Mouse (Mus musculus) midbrain, embryonic 15.5 days (tissue): Measurements from ENCODE around the gene Hist1h2ao. TPM values are rescaled to one million over a fixed set of nuclear protein-coding genes. Genes with fewer than 3 reads are reported as not detected.
"Not testable (repeated sequence)": the region's sequence is repeated elsewhere in the genome, so short reads cannot be mapped to it uniquely, and the experiment has no call there.

Experiments used
- ATAC-seq: fragments of 200-750 bp; cut with Nextera tagmentation; replicated peaks from 2 replicates; pipeline ENCODE4 v1.8.0; 2017; ENCODE audit warnings: moderate TSS enrichment
- H3K27ac ChIP-seq: fragments of 300-500 bp; sonication (generic); 2 replicates; pipeline ENCODE4 v1.5.1; 2015; ENCODE audit warnings: mild to moderate bottlenecking, inconsistent platforms
- H3K27me3 ChIP-seq: fragments of 300-500 bp; sonication (generic); replicated peaks from 2 replicates; pipeline ENCODE4 v1.6.1; 2015; ENCODE audit warnings: inconsistent platforms
- H3K36me3 ChIP-seq: fragments of 300-500 bp; sonication (generic); replicated peaks from 2 replicates; pipeline ENCODE4 v1.6.1; 2015; ENCODE audit warnings: inconsistent platforms
- H3K4me1 ChIP-seq: fragments of 300-500 bp; sonication (generic); 2 replicates; pipeline ENCODE4 v1.6.1; 2015; ENCODE audit warnings: inconsistent platforms
- H3K4me2 ChIP-seq: fragments of 300-500 bp; sonication (generic); 2 replicates; pipeline ENCODE4 v1.6.1; 2015; ENCODE audit warnings: inconsistent platforms, mild to moderate bottlenecking, moderate library complexity
- H3K4me3 ChIP-seq: fragments of 300-500 bp; sonication (generic); 2 replicates; pipeline ENCODE4 v1.5.1; 2015; ENCODE audit warnings: mild to moderate bottlenecking, inconsistent platforms
- H3K9ac ChIP-seq: fragments of 300-500 bp; sonication (generic); 2 replicates; pipeline ENCODE4 v1.6.1; 2015; ENCODE audit warnings: mild to moderate bottlenecking, inconsistent platforms
- H3K9me3 ChIP-seq: fragments of 300-500 bp; sonication (generic); 2 replicates; pipeline ENCODE4 v1.6.1; 2016; ENCODE audit warnings: inconsistent platforms
- WGBS: fragments of 180-500 bp; shearing (Covaris S2); methylation state at CpG from one replicate; pipeline ENCODE4 v1.1.7; 2015; ENCODE audit warnings: mixed read lengths; 5-methylcytosine and 5-hydroxymethylcytosine counted together
- polyA plus RNA-seq: library from polyadenylated mRNA; unstranded; fragments of >200 nt; fragmentation: Nextera tagmentation; extraction: Ambion mirVana; gene quantifications from 2 replicates; pipeline ENCODE4 v1.2.1, GENCODE M21; 2015

Hist1h2ao gene
- polyA plus RNA-seq, 1 experiment from 2014 or later: not detected

DNA sequence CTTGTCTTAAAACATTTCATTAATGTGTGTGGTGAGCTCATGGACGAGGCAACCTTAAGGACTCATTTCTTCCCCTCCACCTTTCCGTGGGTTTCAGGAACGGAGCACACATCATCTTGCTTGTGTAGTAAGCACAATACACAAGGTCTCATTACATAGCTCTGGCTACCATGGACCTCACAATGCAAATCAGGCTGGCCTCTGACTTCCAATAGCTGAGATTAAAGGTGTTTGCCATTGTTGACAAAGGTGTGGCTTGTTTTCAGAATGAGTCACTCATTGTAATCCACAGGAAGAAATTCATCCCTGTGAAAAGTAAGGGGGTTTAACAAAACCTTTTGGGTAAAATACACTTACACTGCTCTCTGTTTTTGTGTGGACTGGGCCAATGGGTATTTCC, 18.2 kb downstream of the Hist1h2ao start:
- H3K27ac ChIP-seq: no peak overlapping the region
- no peaks in the 10 kb centered on the region for H3K4me1 ChIP-seq
- H3K9me3 ChIP-seq: no peaks in the 10 kb centered on the region
- H3K9ac ChIP-seq: no peak overlapping the region
- no peak for ATAC-seq
- H3K4me3 ChIP-seq: no peak overlapping the region
- no peaks in the 10 kb centered on the region for H3K36me3 ChIP-seq
- WGBS: 86% methylated on average over 3 of the region's 3 CpGs
- no peaks in the 10 kb centered on the region for H3K27me3 ChIP-seq
- H3K4me2 ChIP-seq: no peak overlapping the region

DNA sequence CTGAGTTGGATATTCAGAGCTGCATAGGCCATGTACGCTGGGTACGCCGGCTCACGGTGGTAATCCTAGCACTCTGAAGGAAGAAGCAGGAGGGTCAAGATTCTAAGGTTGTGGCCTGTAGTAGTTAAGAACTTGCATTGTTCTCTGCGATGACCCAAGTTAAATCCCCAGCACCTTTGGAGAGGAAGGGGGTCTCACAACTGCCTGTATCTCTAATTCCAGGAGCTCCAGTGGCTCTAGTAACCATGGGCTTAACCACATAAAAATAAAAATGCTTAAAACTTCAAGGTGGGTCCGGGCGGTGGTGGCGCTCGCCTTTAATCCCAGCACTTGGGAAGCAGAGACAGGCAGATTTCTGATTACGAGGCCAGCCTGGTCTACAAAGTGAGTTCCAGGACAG, 20.1 kb downstream of the Hist1h2ao start:
- no peaks in the 10 kb centered on the region for H3K4me1 ChIP-seq
- H3K4me3 ChIP-seq: no peak overlapping the region
- WGBS: 83% methylated on average over 10 of the region's 10 CpGs
- H3K9ac ChIP-seq: no peak overlapping the region
- no peak overlapping the region for H3K4me2 ChIP-seq
- H3K27ac ChIP-seq: no peak overlapping the region
- no peak for ATAC-seq
- H3K27me3 ChIP-seq: no peaks in the 10 kb centered on the region
- no peaks in the 10 kb centered on the region for H3K9me3 ChIP-seq
- no peaks in the 10 kb centered on the region for H3K36me3 ChIP-seq

DNA sequence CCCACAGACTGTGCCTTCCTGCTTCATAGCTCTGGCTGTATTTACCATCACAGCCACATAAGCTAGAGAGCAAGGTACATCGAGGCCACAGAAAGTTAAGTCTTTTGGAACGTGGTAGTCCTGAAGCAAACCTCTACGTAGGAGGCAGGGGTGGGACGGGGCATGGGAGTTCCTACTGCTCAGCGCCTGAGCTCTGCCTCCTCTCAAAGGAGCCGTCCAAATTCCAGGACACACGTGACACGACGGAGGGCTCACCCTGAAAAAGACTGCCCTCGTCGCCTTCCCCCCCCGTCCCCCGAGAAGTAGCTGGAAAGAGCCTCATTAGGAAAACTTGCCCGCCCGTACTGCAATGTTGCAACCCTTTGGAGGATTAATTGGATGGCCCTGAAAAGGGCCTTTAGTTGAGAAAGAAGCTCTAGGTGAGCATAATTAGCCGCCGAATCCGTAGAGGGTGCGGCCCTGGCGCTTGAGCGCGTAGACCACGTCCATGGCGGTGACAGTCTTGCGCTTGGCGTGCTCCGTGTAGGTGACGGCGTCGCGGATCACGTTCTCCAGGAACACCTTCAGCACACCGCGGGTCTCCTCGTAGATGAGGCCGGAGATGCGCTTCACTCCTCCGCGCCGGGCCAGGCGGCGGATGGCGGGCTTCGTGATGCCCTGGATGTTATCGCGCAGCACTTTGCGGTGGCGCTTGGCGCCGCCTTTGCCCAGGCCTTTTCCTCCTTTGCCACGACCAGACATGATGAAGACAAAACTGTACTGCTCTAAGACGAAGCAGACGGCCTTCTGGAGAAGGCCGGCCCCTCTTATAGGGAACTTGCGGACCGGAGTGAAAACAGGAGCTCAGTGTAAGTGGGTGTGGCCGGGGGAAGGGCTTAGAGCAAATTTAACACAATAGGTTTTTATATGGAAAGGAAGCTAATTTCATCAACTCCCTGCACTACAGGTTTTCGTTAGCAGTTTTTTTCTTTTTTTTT, 21.4 kb downstream of the Hist1h2ao start, which contains the start of gene Hist1h4n:
TSS of gene Hist1h4n (minus strand) at position 779 of the 977 bp plus-strand sequence.
- peak; percentile 86 for ATAC-seq
- 0% methylated on average over 31 of the region's 58 CpGs for WGBS
- H3K36me3 ChIP-seq, H3K4me1 ChIP-seq, H3K9ac ChIP-seq, H3K27me3 ChIP-seq, H3K9me3 ChIP-seq: not testable (repeated sequence)
- Histone ChIP-seq H3K4me3 (peak within 1 kb of the TSS; percentile 25), H3K4me2 (peak within 1 kb of the TSS; percentile 43), H3K27ac (peak within 1 kb of the TSS; percentile 67)

DNA sequence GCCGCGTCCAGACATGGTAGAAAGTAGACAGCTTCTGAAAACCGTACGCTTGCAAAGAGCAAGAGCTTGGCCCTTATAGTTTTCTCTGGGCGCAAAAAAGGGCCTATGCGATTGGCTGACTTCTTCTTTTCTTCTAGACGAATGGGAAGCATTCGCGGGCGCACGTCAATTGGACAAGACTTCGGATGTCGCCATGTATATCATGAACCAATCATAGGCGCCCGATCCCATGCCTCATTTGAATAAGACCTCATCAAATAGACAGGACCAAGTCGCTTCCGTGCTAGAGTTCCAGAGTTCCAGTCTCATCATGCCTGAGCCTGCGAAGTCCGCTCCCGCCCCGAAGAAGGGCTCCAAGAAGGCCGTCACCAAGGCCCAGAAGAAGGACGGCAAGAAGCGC, 23.2 kb downstream of the Hist1h2ao start, which contains the start of the genes Hist1h2ap and Hist1h2br:
TSS of gene Hist1h2ap (minus strand) at position 47 of the 400 bp plus-strand sequence.
TSS of gene Hist1h2br (plus strand) at position 283 of the 400 bp plus-strand sequence.
- not testable (repeated sequence) for H3K27me3 ChIP-seq, H3K9me3 ChIP-seq, H3K4me3 ChIP-seq, H3K9ac ChIP-seq, H3K4me2 ChIP-seq, H3K27ac ChIP-seq, H3K4me1 ChIP-seq, H3K36me3 ChIP-seq
- ATAC-seq: peak; percentile 97
- no CpG with 5 or more reads among the region's 24 CpGs for WGBS

DNA sequence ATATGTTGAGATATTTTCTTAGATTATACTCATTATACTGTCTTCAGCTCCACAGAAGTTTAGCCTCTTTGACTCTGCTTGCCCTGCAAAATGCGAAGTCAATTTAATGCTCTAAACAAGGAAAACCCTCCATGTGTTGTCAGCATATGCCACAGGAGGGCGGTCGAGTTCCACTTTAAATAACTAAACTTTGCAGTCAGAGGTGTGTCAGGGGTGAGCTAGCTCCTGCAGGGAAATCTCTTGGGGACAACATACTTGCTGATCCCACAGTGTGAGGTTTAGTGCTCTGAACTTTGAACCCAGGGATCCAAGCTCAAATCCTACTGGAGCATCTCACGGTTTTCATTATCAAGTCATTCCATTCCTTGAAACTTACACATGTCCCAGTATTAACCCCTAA, 30.2 kb downstream of the Hist1h2ao start:
- WGBS: no CpG with 5 or more reads among the region's 4 CpGs
- peak; percentile 73 for ATAC-seq
- H3K27me3 ChIP-seq: not testable (repeated sequence)

DNA sequence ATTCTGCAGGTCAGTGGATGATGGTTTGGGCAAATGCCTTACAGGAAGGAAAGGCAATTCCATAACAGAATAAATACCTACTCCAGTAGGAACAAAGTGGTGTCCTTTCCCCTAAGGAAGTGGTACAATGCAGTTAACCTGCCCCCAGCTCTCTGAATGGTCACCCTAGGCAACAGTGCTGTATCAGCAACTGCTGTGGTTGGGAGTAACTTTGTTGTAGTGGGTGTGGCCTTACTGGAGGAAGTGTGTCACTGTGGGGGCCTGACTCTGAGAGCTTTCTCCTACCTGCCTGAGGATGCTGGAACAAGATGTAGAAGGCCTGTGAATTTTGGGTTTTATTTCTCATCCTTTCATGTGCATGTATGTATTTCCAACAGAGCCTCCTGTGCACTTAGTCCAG, 36.1 kb downstream of the Hist1h2ao start:
- H3K27me3 ChIP-seq, H3K9me3 ChIP-seq, ATAC-seq, H3K27ac ChIP-seq, H3K4me3 ChIP-seq, H3K36me3 ChIP-seq, H3K4me2 ChIP-seq, H3K4me1 ChIP-seq, H3K9ac ChIP-seq: not testable (repeated sequence)

More for the DNA sequence above, 30.2 kb downstream of the Hist1h2ao start:
- not testable (repeated sequence) for H3K9me3 ChIP-seq, H3K27ac ChIP-seq, H3K4me2 ChIP-seq, H3K4me3 ChIP-seq, H3K9ac ChIP-seq, H3K36me3 ChIP-seq, H3K4me1 ChIP-seq

DNA sequence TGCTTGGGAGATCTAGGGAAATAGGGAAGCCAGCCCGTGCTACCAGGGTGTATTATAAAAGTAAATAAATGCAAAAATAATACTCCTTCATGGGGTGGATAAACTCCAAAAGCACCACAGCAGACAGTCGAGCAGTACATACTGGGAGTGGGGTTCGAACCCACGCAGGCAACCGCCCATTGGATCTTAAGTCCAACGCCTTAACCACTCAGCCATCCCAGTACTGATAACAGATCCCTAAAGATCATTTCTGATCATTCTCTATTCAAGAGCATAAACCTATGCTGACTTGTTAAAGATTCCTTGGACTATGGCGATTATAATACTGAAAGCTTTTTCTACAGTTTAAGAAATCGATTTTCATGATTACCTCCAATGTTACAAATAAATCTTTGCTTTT, 37.6 kb downstream of the Hist1h2ao start:
- WGBS: 15% methylated on average over 8 of the region's 8 CpGs
- H3K4me1 ChIP-seq: no peaks in the 10 kb centered on the region

DNA sequence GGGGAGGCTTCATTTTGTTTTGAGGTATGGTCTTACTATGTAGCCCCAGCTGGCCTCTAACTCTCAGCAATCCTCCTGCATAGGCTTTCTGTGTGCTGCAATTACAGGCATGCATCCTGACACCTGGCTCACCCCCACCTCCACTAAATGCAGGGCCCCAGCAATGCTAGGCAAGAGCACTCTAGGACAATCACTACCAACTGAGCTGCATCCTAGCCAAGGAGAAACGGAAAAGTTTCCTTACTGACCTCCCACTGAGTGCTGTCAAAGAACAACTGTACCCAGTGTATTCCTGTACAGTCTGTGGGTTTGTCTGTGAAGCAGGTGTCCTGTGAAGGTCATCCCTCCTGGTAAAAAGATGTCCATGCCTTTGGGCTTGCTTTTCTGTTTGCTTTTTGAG, 40.4 kb downstream of the Hist1h2ao start:
- not testable (repeated sequence) for H3K27me3 ChIP-seq, ATAC-seq, H3K4me3 ChIP-seq, H3K4me2 ChIP-seq, H3K27ac ChIP-seq, H3K9ac ChIP-seq, H3K9me3 ChIP-seq, H3K4me1 ChIP-seq, H3K36me3 ChIP-seq
- 47% methylated on average over 1 of the region's 1 CpGs for WGBS

More for the DNA sequence above, 37.6 kb downstream of the Hist1h2ao start:
- H3K9ac ChIP-seq: no peak overlapping the region
- no peaks in the 10 kb centered on the region for H3K9me3 ChIP-seq
- H3K4me2 ChIP-seq: no peak overlapping the region
- H3K36me3 ChIP-seq: no peaks in the 10 kb centered on the region
- no peak overlapping the region for H3K27ac ChIP-seq
- no peaks in the 10 kb centered on the region for H3K27me3 ChIP-seq
- no peak overlapping the region for H3K4me3 ChIP-seq
- ATAC-seq: no peak

DNA sequence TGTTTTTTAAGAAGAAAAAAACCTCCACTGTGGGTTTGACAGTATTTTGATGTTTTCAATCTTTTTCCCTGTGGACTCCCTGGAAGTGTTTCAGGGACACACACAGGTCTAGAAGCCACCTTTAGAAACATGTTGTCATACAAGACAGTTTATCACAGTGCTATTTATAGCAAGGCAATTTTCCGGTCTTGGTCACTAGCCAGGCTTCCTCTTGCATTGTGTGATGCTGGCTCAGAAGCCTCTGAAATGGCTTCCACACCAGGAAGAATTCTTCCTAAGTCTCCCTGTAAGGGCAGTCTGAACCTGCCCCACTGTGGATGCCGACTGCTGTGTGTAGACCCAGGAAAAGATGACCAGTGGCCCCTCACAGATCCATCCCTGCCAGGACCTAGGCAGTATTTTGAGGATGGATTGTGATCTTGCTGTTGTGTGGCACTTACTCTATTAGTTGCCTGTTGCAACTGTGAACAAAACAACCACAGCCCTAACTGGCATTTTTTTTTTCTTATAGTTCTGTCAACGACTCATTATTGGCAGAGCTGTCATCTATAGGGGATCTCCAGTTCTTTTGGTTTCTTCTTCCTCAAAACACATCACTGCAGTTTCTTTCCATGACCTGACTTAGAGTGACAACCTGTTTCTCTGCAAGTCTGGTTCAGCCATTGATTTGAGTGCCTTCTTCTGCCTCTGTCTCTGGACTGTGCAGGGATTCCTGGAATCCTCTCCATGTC, 42.1 kb downstream of the Hist1h2ao start:
- H3K27ac ChIP-seq: no peak overlapping the region
- H3K36me3 ChIP-seq: no peaks in the 10 kb centered on the region
- H3K4me1 ChIP-seq: no peaks in the 10 kb centered on the region
- H3K27me3 ChIP-seq: no peaks in the 10 kb centered on the region
- H3K4me3 ChIP-seq: no peak overlapping the region
- no peak overlapping the region for H3K4me2 ChIP-seq
- no peak for ATAC-seq
- H3K9me3 ChIP-seq: no peaks in the 10 kb centered on the region
- H3K9ac ChIP-seq: no peak overlapping the region
- WGBS: 67% methylated on average over 3 of the region's 3 CpGs

DNA sequence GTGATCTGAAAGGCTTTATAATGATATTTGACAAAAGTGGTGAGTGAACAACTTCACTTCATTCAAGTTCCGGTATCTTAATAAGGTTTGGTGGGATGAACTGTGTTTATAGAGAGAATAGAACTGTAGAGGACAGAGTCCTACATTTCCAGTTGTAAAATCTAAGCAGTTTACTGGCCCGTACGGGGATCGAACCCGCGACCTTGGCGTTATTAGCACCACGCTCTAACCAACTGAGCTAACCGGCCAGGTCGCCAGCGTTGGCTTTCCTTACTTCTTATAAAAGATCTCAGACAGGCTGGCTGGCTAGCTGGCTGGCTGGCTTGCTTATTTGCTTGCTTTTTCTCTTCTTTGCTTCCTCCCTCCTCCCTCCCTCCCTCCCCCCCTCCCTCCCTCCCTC, 44.9 kb downstream of the Hist1h2ao start:
- Histone ChIP-seq H3K9me3 (no peaks in the 10 kb centered on the region), H3K36me3 (no peaks in the 10 kb centered on the region), H3K27me3 (no peaks in the 10 kb centered on the region), H3K4me2 (peak overlapping the region; percentile 47), H3K9ac (no peak overlapping the region), H3K4me1 (no peaks in the 10 kb centered on the region), H3K4me3 (peak overlapping the region; percentile 43), H3K27ac (no peak overlapping the region)
- 2% methylated on average over 11 of the region's 11 CpGs for WGBS
- ATAC-seq: peak; percentile 90

DNA sequence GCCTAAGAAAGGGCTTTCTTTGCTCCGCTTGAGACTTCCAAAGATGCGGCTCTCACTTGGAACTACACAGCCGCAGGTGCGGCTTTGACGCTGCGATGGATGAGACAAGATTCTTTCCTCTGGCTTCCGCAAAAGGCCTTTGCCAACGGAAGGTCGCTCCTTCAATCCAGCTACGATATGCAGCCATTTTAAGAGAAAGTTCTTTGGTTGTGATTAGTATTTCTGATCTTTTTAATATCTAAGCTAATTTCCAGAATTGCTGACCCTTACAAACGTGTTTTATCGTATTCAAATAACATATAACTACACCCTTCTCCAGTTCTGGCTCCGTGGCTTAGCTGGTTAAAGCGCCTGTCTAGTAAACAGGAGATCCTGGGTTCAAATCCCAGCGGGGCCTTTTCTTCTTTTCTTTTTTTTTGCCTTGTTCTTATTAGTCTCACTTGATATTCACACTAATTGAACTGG, 45.5 kb downstream of the Hist1h2ao start:
- ATAC-seq: peak; percentile 61; the same call in 1 of the 2 replicates
- 1% methylated on average over 15 of the region's 15 CpGs for WGBS
- H3K4me2 ChIP-seq: peak overlapping the region; percentile 47
- no peaks in the 10 kb centered on the region for H3K36me3 ChIP-seq
- H3K9me3 ChIP-seq: no peaks in the 10 kb centered on the region
- H3K9ac ChIP-seq: peak overlapping the region; percentile 31; the same call in 1 of the 2 replicates
- no peaks in the 10 kb centered on the region for H3K4me1 ChIP-seq
- peak overlapping the region; percentile 43 for H3K4me3 ChIP-seq
- H3K27ac ChIP-seq: peak overlapping the region; percentile 53; the same call in 1 of the 2 replicates
- no peaks in the 10 kb centered on the region for H3K27me3 ChIP-seq
